Mouse (Mus musculus) frontal cortex, postnatal 10 days (tissue): Measurements from ENCODE around the gene Dgcr2.

ENCODE experiments used
- DNase-seq, 2 experiments: peaks; one replicate each; pipeline ENCODE4 v3.0.0; 2022; ENCODE audit warnings: low spot score in 2 of 2, mixed read lengths in 1 of 2

The Dgcr2 gene

DNA sequence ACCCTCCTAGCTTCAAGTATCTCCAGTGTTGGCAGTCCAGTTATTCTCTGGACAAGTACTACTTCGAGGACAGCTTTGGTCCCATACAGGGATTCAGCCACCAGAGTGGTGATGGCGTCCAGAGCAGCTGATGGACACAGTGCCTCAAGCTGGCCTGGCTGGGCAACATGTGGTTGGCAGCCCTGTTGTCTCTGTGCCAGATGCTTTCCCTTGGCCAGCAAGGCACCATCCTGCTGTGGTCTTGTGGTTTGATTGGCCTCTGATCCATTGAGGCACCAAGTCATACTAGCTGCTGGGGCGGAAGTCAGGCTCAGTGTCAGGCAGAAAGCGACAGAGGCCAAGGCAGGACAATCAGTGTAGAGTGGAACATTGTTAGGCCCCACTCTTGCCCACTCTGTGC, 89.2 kb downstream of the Dgcr2 start:
- DNase-seq: no peak

DNA sequence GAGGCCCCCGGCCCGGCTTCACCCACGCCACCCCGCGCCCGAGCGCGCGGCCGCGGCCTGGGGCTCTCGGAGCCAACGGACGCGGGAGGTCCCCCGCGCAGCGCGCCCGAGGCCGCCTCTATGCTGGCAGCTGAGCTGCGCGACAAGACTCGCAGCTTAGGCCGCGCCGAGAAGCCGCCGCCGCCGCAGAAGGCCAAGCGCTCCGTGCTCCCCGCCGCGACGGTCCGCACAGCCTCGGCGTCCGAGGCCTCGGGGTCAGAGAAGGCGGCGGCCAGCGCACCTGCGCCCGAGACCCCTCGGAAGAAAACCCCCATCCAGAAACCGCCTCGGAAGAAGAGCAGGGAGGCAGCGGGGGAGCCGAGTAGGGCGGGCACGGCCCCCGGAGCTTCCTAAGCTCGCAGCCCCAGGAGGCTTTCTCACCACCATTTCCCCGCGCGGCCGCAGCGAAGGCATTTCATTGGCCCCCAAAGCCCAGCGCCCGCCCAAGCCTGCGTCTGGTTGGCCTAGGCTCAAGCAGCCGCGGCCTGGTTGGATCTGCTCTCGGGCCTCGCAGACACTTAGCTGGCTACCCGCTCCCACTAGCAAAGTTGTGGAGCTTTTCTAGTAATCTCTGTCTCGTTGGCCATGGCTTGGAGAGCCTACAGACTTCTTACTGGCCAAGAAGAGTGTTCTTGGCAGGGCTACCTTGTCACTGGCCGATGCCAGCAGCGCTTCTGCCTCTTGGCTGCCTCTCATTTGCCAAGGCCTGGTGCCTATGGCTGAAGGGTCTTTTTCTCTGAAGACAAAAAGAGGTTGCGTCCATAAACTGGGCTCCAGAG, 91.0 kb downstream of the Dgcr2 start:
- peak; percentile 69 to 87 for DNase-seq

DNA sequence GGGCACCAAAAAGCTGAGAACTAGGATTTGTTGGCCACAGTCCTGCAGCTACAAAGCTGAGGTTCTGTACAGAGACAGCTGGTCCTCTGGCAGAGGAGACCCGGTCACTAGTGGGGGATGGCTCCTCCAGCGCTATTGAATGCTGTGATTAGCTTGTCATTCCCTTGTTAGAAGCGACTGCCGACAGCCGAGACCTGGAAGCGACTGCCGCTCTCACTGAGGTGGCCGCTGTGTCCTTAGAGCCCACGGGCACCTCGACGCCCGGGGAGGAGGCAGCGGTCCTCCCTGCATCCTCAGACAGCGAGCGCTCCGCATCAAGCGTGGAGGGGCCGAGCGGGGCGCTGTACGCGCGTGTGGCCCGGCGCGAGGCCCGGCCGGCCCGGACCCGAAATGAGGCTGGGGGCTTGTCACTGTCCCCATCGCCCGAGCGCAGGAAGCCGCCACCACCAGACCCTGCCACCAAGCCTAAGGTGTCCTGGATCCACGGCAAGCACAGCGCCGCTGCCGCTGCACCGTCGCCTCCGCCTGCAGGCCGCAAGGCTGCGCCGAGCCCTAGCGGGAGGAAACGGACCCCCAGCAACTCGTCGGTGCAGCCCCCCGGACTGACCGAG, 91.7 kb downstream of the Dgcr2 start:
- no peak for DNase-seq

DNA sequence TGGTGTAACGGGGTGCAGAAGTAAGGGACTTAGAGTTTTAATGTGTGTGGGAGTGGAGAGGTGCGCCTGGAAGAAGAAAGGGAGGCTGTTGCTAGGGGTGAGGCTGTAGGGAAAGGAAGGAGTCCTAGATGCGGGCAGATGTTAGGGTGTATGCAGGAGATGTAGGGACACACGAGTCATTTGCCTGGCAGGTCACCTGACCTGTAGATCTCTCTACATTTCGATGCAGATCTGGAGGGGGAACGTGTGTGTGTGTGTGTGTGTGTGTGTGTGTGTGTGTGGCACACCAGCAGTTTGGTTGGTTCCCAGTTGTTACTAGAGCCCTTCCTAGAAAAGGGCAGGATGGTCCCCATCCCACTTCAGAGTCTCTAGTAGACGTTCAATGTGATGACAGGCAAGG, 93.4 kb downstream of the Dgcr2 start:
- DNase-seq: no peak

DNA sequence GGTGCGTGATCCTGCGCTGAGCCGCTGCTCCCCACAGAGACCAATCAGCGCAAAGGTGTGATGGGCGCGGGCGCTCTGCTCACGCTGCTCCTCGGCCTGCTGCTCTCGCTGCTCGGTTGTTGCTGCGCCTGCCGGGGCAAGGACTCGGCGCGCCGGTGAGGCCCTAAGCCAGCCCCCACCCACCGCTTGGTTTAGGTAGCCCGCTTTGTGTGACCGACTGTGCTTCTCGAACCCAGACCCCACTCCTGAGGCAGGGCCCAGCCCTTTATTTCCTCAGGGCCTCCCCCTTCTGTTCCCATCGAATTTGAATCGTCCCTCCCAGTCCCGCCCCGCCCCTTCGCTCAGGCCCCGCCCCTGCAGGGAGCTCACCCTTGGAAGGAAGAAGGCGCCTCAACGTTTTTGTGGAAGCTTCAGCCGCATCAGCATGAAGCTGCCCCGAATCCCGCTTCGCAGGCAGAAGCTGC, 93.9 kb downstream of the Dgcr2 start:
- DNase-seq: no peak

DNA sequence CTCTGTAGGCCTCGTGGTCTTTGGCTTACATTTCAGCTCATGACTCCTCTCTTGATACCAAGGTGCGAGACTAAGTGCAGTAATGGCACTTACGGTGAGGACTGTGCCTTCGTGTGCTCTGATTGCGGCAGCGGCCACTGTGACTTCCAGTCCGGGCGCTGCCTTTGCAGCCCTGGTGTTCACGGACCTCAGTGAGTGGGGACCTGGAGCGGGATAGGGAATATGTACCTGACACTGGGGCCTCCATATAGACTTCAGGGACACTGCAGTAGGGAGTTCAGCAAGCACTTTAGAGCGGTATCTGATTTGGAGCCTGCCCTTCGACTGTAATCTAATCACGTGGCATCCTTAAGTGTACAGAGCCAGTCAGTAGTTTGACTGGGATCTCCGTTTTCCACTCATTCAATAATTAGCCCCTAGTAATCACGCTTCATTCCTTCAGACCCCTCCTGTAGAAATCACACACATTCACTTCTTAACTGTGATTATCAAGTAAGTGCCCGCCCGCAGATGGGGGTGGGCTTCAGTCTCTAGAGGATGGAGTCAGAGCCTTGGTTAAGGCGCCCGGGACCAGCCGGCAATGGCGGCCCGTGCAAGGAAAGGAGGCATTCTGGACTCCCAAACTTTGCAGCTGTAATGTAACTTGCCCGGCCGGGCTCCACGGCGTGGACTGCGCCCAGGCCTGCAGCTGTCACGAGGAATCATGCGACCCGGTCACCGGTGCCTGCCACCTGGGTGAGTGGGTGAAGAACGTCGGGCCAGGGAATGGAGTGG, 94.5 kb downstream of the Dgcr2 start:
- DNase-seq: no peak

DNA sequence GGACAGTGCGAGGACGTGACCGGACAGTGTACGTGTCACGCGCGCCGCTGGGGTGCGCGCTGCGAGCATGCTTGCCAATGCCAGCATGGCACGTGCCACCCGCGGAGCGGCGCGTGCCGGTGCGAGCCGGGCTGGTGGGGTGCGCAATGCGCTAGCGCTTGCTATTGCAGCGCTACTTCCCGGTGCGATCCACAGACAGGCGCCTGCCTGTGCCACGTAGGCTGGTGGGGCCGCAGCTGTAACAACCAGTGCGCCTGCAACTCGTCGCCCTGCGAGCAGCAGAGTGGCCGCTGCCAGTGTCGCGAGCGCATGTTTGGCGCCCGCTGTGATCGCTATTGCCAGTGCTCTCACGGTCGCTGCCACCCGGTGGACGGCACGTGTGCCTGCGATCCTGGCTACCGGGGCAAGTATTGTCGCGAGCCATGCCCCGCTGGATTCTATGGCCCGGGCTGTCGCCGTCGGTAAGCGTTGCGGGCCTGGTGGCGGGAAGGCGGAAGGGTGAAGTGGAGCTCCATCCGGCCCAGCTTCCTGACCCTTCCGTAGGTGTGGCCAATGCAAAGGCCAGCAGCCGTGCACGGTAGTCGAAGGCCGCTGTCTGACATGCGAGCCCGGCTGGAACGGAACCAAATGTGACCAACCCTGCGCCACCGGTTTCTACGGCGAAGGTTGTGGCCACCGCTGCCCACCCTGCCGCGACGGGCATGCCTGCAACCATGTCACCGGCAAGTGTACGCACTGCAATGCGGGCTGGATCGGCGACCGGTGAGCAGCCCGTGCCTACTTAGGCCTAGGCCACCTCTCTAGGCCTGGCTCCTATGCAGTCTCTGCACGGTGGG, 95.3 kb downstream of the Dgcr2 start:
- DNase-seq: peak in 1 of 2 experiments; percentile 55

DNA sequence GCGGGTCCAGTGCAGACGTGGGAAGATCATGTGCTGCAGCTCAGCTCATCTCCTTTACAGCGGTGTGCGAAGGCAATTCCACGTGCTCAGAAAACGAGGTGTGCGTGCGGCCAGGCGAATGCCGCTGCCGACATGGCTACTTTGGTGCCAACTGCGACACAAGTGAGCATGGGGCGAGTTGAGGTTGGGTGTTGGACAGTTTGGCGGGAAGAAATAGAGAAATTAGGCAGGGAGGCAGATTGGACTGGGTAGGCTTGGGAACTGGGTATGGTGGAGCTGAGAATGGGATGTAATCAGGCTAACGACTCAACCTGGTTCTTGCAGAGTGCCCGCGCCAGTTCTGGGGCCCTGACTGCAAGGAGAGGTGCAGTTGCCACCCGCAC, 95.9 kb downstream of the Dgcr2 start:
- no peak for DNase-seq

DNA sequence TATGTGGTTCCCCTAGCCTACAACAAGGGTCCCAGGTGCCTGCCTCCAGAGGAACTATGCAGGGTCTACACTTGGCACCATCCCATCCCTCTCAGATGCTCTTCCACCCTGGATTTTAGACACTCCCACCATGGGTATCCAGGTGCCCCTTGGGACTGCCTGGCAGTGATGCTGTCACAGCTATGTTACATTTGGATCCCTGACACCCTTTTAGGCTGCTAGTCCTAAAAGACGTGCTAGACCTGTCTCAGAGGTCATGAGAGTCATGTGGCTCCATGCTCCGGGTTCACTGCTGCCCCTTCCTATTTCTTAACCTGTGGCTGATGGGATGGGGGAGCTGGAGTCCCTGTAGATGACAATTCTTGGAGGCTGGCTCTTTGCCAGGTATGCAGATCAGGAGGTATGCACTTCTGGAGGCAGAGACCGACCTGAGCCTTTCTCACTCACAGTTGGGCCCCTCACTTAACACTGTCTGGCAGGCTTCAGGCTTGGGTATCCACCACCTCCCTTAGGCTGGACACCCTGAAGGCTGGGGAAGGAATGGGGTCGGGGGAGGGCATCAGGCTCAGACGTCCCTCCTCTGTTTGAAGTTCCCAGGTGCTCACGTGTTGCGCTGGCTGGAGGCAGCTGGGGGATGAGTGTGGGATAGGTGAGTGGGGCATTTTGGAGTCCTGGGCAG, 96.4 kb downstream of the Dgcr2 start:
- DNase-seq: no peak

DNA sequence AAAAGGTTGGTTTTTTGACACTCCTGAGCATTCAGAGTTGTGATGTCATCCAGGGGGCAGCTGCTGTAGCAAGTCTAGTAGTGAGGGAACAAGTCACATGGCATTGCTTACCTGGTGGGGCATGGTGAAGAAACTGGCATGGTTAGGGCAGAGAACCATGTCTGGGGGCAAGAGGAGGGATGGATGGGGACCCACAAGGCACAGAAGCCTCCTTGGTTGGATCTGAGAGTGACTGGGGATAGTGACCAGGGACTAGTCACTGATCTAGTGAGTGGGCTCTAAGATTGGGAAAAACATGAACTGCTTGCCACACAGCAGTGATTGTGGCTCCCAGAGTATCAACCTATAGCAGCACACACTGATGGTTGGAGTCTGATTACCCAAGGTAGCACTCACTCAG, 98.8 kb downstream of the Dgcr2 start:
- DNase-seq: no peak

DNA sequence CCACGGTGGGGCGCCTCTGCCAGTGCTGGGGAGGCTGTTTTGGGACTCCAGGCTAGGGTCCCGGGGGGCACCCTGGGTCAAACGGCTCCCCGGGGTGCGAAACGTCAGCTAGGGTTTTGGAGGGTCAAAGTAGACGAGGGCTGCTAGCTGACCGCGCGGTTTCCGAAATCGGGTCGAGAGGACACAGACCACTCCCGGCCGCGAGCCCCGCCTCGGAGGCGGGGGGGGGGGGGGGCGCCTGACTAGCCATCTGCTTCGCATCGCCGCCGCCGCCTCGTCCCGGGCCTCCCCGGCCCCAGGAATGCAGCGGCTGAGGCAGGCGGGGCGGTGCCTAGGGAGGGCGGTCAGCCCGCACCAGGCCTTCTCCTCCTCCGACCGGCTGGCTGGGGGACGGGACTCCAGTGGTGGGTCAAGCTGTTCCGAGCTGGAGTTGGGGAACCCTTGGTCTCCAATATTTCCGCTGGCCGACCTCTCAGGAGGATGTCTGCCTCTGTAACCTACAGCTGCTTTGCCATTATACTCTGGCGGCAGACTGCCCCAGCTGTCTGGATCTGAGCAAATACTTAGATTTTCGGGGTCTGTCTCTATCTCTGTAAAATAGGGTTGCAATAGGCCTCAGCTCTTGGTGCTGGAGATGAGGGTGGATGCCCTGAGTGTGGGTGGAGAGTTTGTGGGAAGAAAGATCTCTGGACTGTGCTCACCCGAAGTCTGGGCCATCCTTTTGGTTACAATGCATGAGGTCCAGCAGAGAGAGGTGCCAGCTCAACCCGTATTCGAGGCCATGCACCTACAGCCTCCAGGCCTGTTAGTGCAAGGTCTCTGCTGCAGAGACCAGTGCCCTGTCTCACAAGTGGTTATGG, 99.8 kb downstream of the Dgcr2 start:
- no peak for DNase-seq

DNA sequence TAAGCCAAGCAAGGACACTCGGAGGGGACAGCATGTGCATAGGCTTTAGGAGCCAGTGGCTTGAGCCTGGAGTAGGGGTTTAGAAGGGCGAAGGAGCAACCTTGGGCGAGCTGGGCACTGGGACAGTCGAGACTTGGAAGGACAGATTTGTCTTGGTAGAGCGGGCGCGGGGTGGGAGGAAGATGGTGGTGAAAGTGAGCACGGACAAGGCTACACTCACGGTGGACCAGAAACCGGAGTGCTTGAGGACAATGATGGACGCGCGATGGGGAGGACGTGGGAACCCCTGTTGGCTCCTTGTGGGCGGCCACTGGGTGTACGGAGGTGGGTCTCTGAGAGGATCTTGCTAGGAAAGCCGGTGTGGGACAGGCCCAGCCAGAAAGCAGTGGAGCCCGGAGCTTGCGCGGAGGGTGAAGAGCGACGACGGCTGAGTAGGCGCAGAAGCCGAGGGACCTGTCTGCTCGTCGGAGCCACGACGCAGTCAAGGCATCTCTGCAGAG, 100.5 kb downstream of the Dgcr2 start:
- DNase-seq: no peak

DNA sequence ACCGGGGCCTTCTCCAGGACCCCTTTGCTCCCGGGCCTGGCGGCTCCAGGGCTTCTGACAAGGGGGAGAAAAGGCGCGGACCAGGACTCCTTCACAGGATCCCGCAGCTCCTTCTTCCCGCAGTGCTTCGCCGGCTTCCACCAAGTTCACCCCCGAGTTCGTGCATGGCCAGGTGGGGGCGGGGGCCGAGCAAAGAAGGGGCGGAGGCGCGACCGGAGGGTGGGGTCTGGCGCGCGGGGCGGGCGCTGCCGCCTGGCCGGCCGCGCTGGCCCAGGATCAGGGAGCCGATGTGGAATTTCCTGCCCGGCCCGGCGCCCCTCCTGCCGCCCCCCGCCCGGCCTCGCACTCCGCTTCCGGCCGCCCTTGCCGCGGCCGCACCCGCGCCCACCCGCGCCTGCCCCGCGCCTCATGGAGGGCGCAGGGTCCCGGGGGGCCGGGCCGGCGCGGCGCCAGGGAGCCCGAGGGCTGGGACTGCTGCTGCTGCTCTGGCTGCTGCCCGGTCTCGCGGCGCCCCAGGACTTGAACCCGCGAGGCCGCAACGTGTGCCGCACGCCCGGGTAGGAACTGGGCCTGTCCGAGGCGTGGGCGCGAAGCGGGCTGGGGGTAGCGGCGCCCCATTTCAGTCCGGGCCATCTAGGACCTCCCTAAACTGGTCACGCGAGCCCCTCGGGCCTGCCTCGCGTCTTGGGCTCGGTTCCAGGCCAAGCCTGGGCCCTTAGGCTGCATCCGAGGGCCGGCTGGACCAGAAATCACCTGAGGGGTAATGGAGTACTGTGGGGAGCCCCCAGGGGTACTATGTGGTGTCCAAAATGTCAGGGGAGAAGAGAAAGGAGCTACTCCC, 101.2 kb downstream of the Dgcr2 start, which contains the start of gene Scarf2:
Scarf2 (plus strand) TSS at position 312 of the 841 bp plus-strand sequence.
- no peak for DNase-seq

DNA sequence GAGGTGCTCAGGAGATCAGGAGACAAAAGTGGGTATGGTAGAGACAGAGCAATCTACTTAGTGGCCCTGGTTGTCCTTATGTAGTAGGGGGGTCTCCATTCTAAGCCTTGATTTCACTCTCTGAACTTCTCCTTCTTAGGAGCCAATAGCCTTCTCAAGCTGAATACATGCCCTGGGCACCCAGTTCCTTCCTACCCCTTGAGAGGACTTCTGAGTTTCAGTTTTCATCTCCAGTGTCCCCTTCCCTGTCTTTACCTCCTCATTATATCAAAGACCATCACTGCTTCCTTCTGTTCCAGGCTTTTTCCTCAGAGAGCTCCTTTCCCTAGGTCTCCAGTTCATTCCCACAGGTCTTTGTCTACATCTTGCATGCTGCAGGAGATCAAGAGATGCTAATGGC, 101.8 kb downstream of the Dgcr2 start:
- no peak for DNase-seq

DNA sequence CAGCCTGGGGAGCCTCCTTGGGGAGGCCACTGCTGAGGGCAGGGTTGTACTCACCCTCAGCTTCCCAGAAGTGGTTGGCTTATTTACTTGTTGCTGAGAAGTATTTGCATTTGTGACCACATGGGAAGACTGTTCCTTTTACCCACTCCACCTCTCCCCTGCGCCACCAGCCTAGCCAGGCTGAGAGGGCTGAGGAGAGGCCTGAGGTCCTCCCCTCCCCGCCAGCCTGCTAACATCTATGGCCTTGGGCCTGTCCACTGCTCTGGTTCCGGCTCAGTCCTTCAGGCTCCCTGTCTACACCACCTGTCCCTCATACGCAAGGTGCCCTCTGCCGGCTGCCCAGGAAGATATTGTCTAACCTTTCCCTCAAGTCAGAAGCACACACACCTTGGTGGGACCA, 102.7 kb downstream of the Dgcr2 start:
- no peak for DNase-seq

DNA sequence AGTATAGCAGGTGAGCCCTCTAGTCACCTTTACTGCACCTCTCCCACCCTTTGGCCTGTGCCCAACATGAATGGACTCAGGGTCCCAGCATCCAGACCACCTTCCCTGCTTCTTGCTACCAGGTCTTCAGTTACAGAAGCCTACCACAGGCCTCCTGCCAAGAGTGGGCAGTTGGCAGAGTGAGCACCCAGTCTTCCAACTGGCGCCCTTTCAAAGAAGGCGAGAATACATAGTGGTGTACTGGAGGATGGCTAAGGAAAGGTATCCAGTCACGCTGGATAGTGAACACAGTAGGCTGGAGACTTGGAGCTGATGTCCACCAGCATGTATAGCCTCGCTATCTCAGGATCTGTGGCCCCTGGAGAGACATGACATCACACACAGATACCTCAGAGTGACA, 104.3 kb downstream of the Dgcr2 start:
- no peak for DNase-seq

DNA sequence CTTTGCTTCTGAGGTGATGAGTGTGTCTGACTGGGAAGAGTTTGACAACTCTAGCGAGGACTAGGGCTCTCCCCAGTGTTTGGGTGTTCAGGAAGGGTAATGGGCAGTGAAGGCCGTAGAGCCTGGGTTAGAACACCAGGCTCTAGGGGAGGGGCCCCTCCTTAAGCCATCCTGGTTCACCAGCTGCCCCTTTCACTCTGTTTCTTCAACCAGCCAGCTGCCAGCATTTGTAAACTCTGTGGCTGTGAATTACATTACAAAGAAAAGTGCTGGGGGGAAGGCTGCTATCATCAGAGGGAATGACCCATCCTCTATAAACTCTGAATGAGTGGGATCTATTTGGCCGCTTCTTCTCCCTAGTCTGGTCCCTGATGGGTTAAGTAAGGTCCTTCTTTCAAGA, 105.6 kb downstream of the Dgcr2 start:
- DNase-seq: no peak
